Mouse (Mus musculus): ENCODE data around the gene Scarf1.

The Scarf1 gene

DNA sequence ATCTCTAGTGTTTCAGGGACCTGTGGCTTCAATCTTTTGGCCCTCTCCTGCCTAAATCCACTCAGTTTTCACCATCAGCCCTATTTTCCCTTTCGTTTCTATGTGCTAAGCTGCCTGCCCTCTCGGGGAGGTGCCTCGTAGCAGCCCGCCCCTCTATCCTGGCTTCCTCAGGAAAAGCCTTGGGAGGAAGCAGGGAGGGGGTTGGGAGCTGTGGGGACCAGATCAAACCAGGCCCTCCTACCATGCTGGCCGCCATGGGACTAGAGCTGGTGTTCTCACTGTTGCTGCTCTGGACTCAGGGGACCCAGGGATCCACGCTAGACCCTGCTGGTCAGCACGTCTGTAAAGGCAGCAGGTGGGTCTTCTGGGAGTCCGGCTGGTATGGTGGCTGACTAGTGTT is at the start of gene Scarf1:
Gene Scarf1 (plus strand): TSS at position 205 of the 400 bp plus-strand sequence.
- DNase-seq (ENCODE audit: low read depth, low spot score): no peak

DNA sequence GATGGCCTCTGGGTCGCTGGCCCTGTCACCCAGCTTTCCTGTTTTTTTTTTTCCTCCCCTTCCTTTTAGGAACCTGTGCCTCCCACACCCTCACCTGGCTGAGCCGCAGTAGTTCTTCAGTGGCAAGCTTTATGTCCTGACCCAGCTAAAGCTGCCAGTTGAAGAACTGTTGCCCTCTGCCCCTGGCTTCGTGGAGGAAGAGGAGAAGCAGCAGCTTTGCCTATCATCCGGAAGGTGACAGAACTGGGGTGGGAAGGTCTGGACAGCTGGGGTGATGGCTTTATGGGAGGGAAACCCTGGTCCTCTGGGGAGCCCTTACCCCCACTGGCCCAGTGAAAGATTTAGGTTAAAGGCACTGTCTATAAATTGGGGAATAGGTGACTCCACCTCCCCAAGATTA is 49.7 kb upstream of the Scarf1 start:
- no peak for DNase-seq (ENCODE audit: low read depth, low spot score)

DNA sequence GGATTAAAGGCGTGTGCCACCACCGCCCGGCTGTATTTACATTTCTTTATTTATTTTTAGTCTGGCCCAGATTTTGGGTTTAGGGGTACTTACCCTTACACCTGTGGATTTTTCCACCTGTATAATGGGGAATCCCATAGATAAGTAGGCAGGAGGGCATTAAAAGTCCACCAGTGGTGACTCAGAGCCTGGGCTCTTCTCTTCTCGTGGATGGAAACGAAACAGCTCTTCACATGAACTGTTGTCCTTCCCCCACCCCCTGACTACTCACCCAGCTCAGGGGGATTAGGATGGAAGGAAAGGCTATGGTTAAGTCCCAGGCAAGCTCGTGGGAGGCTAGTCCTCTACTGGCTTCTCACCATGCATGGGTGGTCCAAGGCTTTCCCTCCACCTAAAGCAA is 48.9 kb upstream of the Scarf1 start:
- no peak for DNase-seq (ENCODE audit: low read depth, low spot score)

DNA sequence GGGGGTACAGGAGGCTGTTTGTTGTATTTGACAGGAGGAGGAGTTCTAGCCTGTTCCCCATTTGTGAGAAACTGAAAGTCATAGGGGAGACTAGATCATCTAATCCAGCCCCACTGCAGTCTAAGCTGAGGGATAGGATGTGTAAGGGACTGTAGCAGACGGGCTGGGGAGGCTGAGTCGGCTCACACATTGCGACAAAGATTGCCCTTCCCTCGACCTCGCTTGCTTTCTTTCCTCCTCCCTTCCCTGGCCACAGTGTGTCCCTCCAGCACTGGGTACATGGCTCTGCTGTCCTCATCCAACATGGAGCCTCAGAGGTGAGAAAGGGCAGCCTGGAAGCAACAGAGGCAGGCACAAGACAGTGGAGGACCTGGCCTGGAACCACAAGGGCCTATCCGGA is 48.3 kb upstream of the Scarf1 start:
- DNase-seq (ENCODE audit: low read depth, low spot score): no peak

DNA sequence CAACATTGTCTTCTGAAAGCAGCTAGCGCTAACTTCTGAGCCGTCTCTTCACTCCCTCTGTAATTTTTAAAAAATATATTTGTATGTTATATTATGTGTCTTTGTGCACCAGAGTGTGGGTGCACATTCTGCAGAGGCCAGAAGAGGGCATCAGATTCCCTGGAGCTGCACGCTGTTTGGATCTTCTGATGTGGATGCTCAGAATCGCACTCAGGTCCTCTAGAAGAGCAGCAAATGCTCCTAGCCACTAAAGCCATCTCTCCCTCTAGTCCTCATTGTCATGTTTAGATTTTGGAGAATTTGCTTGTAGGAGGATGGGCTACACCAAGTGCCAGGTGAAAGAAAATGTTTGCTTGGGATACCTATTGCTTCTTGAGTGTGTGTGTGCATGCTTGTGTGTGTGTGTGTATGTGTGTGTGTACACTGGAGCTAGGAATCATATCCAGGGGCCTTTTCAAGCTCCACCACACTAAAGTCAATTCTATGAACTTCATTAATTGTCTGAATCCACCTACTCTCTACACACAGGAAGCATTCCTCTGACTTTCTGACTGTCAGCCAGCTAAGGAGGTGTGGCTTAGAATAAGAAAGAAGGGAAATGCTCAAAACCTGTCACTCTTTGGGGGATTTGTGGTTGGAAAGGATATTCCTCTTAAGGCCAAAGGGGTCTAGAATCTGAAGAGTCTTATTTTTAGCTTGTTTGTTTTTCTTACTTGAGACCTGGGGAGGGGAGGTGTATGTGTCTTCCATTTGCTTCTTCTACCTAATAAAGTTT is 46.4 kb upstream of the Scarf1 start:
- DNase-seq (ENCODE audit: low read depth, low spot score): peak; percentile 27

DNA sequence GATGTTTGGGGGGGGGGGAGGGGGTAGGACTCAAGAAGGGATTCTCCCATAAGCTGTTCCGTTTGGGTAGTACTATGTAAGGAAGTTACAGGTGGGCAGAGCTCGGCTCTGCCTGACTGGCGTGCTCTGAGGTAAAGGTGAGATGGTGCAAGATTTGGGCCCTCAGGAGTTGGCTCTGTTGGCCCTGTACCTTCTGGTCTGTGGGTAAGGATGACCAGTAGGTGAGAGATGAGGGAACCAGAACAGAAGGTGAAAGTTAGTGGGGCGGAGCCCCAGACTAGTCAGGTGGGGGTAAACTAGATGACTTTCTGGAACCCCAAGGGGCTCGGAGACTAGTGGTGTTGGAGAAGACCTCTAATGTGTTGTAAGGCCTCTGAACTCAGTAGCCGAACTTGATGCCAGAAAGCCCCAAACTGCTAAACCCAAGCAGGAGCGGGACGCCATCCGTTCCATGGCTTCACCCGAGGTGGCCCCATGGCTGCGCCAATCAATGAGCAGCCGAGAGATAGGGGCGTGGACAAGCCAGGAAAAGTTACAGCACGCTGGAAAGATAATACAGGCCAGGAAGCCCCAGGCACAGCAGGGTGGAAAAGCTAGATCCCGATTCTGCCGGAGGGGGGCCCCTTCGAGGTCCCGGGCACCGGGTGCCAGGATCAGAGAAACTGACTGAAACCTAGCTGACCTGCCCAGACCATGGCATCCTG is 45.7 kb upstream of the Scarf1 start:
- DNase-seq (ENCODE audit: low read depth, low spot score): peak; percentile 32

DNA sequence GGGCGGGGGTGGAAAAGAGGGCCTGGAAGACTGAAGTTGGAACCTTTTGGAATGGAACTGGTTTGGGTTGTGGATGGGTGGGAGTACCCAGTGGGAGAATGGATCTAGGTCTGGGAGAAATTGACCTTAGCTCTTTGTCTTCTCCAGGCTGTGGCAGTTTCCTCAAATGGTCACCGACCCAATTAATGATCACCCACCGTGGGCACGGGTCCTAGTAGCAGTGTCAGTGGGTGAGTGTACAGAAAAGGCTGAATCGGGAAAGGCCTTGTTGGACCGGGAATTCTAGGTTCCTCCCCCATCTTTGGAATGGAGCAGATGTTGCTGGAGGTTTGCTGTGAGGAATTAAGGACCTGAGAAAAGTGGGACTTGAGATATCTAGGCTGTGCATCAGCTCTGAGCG is 44.9 kb upstream of the Scarf1 start:
- DNase-seq (ENCODE audit: low read depth, low spot score): no peak

DNA sequence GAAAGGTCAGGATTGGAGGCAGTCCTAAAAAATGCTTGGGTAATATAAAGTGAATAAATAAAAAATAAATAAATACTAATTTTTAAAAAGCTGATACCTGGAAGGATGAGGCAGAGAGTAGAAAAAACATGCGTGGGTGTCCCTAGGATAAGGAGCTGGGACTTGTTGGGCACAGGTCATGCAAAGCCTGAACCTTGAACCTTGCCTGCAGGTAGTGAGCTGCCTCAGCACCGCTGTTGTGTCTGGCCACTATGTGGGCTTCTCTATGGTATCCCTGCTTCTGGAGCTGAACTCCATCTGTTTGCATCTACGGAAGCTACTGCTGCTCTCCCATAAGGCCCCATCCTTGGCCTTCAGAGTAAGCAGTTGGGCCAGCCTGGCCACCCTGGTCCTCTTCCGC is 44.1 kb upstream of the Scarf1 start:
- no peak for DNase-seq (ENCODE audit: low read depth, low spot score)

DNA sequence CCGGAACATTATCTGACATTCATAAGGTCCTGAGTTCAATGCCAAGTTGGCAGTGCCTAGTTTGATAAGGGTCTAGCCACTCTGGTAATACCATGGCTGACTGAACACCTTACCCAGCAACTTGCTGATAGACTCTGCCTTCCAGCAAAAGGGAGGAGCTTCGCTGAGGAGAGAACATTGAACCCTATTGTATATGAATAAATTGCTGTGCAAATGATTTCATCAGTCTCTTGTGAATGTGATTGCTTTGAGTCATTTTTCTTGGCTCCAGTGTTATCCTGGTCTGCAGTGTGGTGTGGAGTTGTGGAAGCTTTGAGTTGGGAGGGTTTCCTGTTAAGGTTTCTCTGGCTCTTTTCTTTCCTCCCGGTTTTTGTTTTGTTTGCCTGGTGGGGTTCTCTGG is 42.7 kb upstream of the Scarf1 start:
- no peak for DNase-seq (ENCODE audit: low read depth, low spot score)

DNA sequence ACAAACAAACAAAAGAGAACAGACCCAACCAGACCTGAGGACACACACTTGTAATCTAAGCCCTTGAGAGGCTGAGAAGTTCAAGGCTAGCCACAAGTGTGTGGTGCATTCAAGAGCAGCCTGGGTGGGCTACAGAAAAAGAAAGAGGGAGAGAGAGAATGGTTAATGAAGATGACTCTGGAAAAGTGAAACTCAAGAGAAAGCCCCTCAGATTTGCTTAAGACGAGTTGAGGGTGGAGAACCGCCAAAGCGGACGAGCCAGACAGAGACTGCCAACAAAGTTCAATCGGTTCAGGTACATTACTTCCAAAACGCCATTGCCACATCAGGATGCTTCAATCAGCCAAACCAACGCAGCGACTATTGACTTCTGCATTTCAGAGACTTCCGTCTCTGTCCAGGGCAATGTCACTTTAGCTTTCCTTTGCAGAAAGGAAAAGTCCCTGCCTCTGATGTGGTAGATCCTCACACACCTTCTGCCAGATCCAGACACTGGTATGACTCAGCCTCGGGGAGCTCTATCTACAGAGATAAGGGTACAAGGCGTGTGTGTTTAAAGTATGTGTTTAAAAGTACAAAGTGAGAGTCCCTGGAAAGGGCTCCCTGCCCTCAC is 40.8 kb upstream of the Scarf1 start:
- peak; percentile 79 for DNase-seq (ENCODE audit: low read depth, low spot score)

DNA sequence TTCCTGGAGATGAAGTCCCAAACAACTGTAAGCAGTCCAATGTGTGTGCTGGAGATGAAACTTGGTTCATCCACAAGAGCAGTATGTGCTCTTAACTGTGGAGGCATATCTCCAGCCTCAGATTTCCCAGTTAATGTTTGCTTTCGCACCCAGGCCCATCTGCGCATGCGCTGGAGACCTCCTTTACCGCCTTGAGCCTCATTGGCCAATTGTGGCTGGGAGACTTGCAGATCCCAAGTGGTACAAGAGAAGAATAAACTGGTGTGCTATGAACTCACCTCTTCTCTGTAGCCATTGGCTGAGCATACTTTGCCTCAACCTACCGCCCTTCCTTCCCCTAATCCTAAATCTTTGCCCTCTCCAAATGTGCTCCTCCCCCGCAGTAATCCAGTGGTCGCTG is 40.0 kb upstream of the Scarf1 start:
- no peak for DNase-seq (ENCODE audit: low read depth, low spot score)

DNA sequence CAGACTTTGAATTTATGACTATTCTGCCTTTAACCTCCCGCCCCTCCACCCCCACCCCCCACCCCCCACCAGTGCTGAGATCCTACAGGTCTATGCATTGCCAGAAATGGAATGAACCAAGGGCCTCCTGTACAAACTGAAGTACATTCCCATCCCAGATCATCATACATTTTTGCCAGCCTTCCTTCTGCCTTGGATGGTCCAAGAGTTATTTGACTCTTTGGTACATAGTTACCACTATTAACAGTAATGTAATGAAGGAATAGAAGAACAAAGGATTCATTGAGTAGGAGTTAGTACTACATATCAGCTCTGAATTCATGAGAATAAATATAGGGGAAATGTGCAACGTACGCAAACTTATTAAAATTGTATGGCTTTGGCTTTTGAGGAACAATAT is 27.1 kb upstream of the Scarf1 start:
- DNase-seq (ENCODE audit: low read depth, low spot score): no peak

DNA sequence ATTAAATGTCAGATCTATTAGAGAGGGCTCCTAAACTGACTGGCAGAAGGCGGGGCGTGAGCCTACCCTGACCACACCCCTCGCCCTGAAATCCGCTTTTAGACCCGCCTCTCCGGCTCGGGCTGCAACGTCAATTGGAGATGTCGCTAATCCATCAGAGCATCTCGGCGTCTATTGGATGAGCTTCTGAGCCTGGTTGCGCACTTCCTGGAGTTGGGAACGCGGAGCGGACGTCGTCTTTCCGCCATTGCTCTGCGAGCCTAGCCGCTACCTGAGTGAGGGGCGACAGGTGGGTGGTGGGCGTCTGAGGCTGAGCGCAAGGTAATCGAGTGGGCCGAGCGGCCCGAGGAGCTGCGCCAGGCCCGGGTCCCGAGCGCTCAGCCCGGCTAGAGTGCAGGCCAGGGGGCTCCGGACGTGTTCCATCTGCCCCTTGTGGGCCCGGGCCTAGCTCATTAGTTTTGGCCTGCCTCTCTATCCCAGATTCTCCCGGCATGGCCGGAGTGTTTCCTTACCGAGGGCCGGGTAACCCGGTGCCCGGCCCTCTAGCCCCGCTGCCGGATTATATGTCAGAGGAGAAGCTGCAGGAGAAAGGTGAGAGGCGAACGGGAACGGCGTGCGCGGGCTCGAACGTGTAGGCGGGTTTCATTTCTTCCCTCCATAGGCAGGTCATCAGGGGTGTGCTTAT is 26.6 kb upstream of the Scarf1 start, which contains the start of gene Prpf8:
Gene Prpf8 (plus strand): TSS at position 216 of the 685 bp plus-strand sequence.
- DNase-seq (ENCODE audit: low read depth, low spot score): peak; percentile 97

DNA sequence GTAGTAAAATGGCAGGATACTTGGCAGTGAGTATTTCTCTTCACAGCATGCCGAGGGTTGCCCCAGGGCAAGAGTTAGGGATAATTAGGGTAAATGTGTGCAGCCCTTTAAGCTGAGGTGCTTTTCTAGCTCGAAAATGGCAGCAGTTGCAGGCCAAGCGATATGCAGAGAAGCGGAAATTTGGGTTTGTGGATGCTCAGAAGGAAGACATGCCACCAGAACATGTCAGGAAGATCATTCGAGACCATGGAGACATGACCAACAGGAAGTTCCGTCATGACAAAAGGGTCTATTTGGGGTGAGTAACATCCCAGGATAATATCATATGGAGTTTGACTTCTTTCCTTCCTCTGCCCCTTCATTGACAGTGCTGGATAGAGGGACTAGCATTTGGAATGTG is 25.8 kb upstream of the Scarf1 start:
- DNase-seq (ENCODE audit: low read depth, low spot score): no peak

DNA sequence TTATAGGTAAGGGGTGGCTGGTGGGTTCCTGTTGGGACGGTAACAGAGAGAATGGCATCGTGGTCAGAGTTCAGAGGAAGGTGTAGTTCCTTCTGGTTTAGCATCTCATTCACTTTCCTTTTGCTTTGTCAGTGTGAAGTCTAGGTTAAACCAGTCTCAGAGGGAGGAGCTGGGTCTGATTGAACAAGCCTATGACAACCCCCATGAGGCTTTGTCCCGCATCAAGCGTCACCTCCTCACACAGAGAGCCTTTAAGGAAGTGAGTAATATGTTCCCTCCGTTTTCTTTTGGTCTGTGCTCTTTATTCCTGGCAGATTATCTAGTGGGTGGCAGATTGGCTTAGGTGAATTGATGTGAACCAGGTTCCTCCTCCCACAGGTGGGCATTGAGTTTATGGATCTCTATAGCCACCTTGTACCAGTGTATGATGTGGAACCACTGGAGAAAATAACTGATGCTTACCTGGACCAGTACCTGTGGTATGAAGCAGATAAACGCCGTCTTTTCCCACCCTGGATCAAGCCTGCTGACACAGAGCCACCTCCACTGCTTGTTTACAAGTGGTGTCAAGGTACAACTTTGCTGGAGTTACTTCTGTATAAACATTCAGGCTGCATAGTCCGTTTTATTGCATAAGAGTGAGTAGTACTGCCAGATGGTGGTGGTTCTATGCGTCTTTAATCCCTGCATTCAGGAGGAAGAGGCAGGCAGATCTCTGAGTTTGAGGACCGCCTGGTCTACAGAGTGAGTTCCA is 18.9 kb upstream of the Scarf1 start:
- no peak for DNase-seq (ENCODE audit: low read depth, low spot score)

DNA sequence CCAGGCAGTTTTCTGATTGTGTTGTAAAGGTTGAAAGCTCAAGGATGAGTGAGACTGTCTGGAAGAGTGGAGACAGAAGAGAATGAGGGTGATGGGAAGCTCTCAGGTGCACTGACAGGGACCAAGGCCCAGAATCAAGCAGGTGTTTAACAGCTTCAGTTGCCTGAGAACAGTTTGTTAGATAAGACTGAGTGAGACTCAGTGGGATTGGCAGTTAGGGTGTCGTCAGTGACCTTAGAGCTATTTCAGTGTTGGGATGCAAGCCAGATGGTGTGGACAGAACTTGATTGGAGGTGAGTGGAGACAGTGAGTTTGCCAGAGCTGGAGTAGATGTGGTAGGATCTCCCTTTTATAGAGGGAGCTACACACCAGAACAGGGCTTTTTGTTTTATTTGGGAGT is 15.2 kb upstream of the Scarf1 start:
- DNase-seq (ENCODE audit: low read depth, low spot score): no peak

DNA sequence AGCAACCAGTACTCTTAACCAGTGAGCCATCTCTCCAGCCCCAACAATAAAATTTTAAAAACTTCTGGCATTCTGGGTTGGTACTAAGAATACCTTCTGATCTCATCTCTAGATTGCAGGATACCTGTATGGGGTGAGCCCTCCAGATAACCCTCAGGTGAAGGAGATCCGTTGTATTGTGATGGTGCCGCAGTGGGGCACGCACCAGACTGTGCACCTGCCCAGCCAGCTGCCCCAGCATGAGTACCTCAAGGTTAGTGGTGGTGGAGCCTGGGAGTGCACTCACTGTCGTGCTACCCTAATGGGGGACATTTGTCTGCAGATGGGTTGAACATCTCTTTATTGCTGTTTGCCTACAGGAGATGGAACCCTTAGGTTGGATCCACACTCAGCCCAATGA is 5.2 kb upstream of the Scarf1 start:
- DNase-seq (ENCODE audit: low read depth, low spot score): no peak

DNA sequence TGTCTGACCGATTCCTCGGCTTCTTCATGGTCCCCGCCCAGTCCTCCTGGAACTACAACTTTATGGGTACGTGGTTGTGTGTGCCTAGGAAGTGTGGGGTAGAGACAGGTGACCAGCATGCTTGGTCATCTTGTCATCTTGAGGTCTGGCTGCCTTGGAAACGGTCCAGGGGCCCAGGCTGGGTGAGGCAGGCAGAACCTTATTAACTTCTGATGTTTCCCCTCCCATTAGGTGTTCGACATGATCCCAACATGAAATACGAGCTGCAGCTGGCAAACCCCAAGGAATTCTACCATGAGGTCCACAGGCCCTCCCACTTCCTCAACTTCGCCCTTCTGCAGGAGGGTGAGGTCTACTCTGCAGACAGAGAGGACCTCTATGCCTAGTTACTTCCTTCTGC is 4.4 kb upstream of the Scarf1 start:
- no peak for DNase-seq (ENCODE audit: low read depth, low spot score)

DNA sequence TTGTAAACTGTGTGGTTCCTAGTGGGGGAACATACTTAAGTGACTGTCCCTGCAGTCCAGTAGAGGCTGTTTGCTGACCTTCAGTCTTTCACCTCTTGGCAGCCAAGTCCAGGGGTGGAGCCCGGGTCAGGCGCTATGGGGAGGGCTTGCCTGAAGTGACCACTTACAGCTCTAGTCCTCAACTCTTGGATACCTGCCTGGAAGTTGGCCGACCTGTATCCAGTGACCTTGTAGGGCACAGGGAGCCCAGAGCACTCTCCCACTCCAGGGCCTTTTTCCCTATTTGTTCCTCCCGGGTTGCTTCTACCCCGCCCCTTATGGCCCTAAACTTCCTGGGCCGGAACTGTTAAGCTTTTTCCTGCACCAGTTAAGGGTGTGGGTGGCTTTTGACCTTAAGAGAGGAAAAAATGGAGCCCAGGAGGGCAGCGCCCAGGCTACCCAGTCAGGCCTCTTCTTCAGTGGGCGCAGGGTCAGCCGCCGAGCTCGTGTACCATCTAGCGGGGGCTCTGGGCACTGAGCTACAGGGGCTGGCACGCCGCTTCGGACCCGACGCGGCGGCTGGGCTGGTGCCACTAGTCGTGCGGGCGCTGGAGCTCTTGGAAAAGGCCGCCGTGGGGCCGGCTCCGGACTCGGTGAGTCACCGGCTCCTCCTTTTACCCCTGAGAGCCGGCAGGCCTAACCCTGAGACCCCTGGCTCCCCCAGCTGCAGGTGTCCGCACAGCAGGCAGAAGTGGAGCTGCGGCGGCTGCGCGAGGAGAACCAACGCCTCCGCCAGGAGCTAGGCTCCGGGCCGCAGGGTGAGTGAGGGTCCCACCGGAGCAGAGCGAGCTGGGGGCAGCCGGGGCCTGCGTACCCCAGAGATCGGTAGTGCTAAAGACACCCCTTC is 3.4 kb upstream of the Scarf1 start, which contains the start of gene Rilp:
Gene Rilp (plus strand): TSS at position 354 of the 886 bp plus-strand sequence.
- no peak for DNase-seq (ENCODE audit: low read depth, low spot score)

DNA sequence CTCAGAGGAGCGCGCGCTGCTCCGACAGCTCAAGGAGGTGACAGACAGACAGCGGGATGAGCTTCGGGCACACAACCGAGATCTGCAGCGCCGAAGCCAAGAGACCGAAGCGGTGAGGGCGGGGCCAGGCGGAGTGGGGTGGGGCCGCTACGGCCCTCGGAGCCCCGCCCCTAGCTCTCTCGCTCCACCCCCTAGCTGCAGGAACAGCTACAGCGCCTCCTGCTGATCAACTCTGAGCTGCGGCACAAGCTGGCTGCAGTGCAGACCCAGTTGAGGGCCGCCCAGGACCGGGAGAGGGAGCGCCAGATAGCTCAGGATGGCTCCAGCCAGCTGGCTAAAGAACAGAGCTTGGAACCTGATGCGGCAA is 2.7 kb upstream of the Scarf1 start:
- peak; percentile 92 for DNase-seq (ENCODE audit: low read depth, low spot score)
